Mouse (Mus musculus): ENCODE measurements around the gene Rasgrf2. TPM values are rescaled to one million over a fixed set of nuclear protein-coding genes. Genes with fewer than 3 reads are reported as not detected.

The Rasgrf2 gene
- polyA plus RNA-seq, 1 experiment from 2014 or later: not detected

- Histone ChIP-seq H3K27ac (ENCODE audit: low read depth) (no peak overlapping the region), H3K9ac (no peak overlapping the region), H3K4me3 (ENCODE audit: low read depth, low read length) (no peak overlapping the region), H3K4me1 (ENCODE audit: insufficient read depth) (no peaks in the 10 kb centered on the region), H3K36me3 (ENCODE audit: insufficient read depth) (no peaks in the 10 kb centered on the region), H3K27me3 (ENCODE audit: insufficient read depth, low read length) (no peaks in the 10 kb centered on the region), H3K9me3 (ENCODE audit: low read depth, low read length) (no peaks in the 10 kb centered on the region), H3K4me2 (no peak overlapping the region)
- TF ChIP-seq CTCF (IDR thresholded peaks at IDR 0.05; ENCODE audit: low read depth): no peak
- DNase-seq (no peak), ATAC-seq (ENCODE audit: insufficient read depth) (no peak)
- WGBS: 82% methylated on average over 10 of the region's 10 CpGs
These were observed 109.3 kb downstream of the Rasgrf2 start for GRCm38 (mm10) chr13:92022202-92022601.

- no peak overlapping the region for H3K4me2 ChIP-seq
- 88% methylated on average over 3 of the region's 3 CpGs for WGBS
- no peaks in the 10 kb centered on the region for H3K9me3 ChIP-seq (ENCODE audit: low read depth, low read length)
- H3K9ac ChIP-seq: no peak overlapping the region
- H3K36me3 ChIP-seq (ENCODE audit: insufficient read depth): no peaks in the 10 kb centered on the region
- ATAC-seq (ENCODE audit: insufficient read depth) (no peak), DNase-seq (no peak)
- no peaks in the 10 kb centered on the region for H3K4me1 ChIP-seq (ENCODE audit: insufficient read depth)
- no peak overlapping the region for H3K4me3 ChIP-seq (ENCODE audit: low read depth, low read length)
- H3K27ac ChIP-seq (ENCODE audit: low read depth): no peak overlapping the region
- no peak for TF ChIP-seq CTCF (IDR thresholded peaks at IDR 0.05; ENCODE audit: low read depth)
- no peaks in the 10 kb centered on the region for H3K27me3 ChIP-seq (ENCODE audit: insufficient read depth, low read length)
These were observed 134.5 kb downstream of the Rasgrf2 start for GRCm38 (mm10) chr13:91996929-91997328.

DNA sequence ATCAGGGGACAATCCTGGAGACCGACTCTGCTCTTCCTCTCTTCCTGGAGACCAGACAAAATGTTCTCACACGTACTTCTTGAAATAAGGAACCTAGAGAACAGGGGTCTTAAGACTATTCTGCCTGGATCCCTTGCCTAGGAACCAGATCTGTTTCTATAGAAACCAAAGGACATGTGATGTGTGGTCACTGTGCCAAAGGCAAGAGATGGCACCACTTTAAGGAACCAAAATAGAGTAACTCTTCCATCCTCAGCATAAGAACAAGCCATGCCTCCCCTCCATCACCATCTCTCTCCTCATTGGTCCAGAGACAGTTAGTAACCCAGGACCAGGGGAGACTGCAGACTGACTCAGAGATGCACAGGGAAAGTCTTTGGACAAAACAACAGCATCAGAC lies 140.0 kb downstream of the Rasgrf2 start:
- Histone ChIP-seq H3K4me3 (ENCODE audit: low read depth, low read length) (no peak overlapping the region), H3K9me3 (ENCODE audit: low read depth, low read length) (no peaks in the 10 kb centered on the region), H3K4me1 (ENCODE audit: insufficient read depth) (no peaks in the 10 kb centered on the region), H3K9ac (no peak overlapping the region), H3K27ac (ENCODE audit: low read depth) (no peak overlapping the region), H3K4me2 (no peak overlapping the region), H3K36me3 (ENCODE audit: insufficient read depth) (no peaks in the 10 kb centered on the region), H3K27me3 (ENCODE audit: insufficient read depth, low read length) (no peaks in the 10 kb centered on the region)
- WGBS: 85% methylated on average over 2 of the region's 2 CpGs
- ATAC-seq (ENCODE audit: insufficient read depth) (no peak), DNase-seq (no peak)
- no peak for TF ChIP-seq CTCF (IDR thresholded peaks at IDR 0.05; ENCODE audit: low read depth)

DNA sequence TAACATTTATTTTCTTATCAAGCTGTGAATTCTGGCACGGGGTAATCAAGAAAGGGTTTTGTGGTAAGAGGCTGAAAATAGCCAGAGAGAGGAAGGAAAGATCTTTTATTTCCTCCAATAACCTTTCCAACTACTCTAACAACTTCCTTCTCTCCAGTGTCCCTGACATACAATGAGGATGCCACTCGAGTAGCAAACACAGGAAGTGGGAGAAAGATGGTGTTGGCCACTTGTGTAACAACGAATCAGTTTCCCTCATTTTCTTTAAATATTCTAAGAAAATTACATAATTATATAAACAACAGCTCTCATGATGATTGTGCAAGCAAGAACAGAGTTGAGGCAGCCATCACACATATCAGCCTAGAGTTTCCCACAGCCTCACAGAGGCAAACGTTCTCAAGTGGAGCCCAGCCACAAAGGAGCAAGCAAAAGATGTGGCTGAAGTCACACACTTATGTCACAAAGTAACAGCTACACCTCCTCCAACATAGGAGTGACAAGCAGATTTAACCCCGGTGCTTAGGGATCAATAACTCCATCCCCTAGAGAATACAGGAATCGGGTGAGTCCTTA lies 140.7 kb downstream of the Rasgrf2 start:
- TF ChIP-seq CTCF (IDR thresholded peaks at IDR 0.05; ENCODE audit: low read depth): no peak
- 42% methylated on average over 6 of the region's 6 CpGs for WGBS
- Histone ChIP-seq H3K9ac (no peak overlapping the region), H3K4me2 (no peak overlapping the region), H3K36me3 (ENCODE audit: insufficient read depth) (no peaks in the 10 kb centered on the region), H3K27ac (ENCODE audit: low read depth) (no peak overlapping the region), H3K4me3 (ENCODE audit: low read depth, low read length) (no peak overlapping the region), H3K9me3 (ENCODE audit: low read depth, low read length) (no peaks in the 10 kb centered on the region), H3K4me1 (ENCODE audit: insufficient read depth) (no peaks in the 10 kb centered on the region), H3K27me3 (ENCODE audit: insufficient read depth, low read length) (no peaks in the 10 kb centered on the region)
- no peak for DNase-seq
- no peak for ATAC-seq (ENCODE audit: insufficient read depth)

GRCm38 (mm10) chr13:91988378-91988777 lies 143.1 kb downstream of the Rasgrf2 start:
- Histone ChIP-seq H3K9ac (no peak overlapping the region), H3K4me2 (no peak overlapping the region), H3K27ac (ENCODE audit: low read depth) (no peak overlapping the region), H3K4me3 (ENCODE audit: low read depth, low read length) (no peak overlapping the region), H3K36me3 (ENCODE audit: insufficient read depth) (no peaks in the 10 kb centered on the region), H3K4me1 (ENCODE audit: insufficient read depth) (no peaks in the 10 kb centered on the region), H3K27me3 (ENCODE audit: insufficient read depth, low read length) (no peaks in the 10 kb centered on the region), H3K9me3 (ENCODE audit: low read depth, low read length) (no peaks in the 10 kb centered on the region)
- no peak for ATAC-seq (ENCODE audit: insufficient read depth)
- no peak for TF ChIP-seq CTCF (IDR thresholded peaks at IDR 0.05; ENCODE audit: low read depth)
- no peak for DNase-seq
- 73% methylated on average over 7 of the region's 7 CpGs for WGBS

DNA sequence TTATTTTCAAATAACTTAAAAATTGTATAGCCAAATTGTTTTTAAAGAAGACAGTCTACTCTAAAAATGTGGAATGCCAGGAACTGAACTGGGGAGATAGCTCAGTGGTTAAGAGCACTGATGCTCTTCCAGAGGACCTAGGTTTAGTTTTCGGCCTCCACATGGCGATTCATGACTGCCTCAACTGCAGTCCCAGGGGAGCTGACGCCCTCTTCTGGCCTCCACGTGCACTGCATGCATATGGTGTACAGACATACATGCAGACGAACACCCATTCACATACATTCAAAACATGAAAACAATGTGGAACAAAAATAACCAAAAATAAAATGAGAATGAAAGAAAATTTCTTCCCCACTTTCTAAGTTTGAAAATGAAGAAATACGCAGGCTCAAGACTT lies 144.5 kb downstream of the Rasgrf2 start:
- Histone ChIP-seq H3K4me1 (ENCODE audit: insufficient read depth) (no peaks in the 10 kb centered on the region), H3K9me3 (ENCODE audit: low read depth, low read length) (no peaks in the 10 kb centered on the region), H3K9ac (no peak overlapping the region), H3K36me3 (ENCODE audit: insufficient read depth) (no peaks in the 10 kb centered on the region), H3K27me3 (ENCODE audit: insufficient read depth, low read length) (no peaks in the 10 kb centered on the region), H3K4me3 (ENCODE audit: low read depth, low read length) (no peak overlapping the region), H3K4me2 (no peak overlapping the region), H3K27ac (ENCODE audit: low read depth) (no peak overlapping the region)
- ATAC-seq (ENCODE audit: insufficient read depth): no peak
- 86% methylated on average over 6 of the region's 6 CpGs for WGBS
- DNase-seq: no peak
- TF ChIP-seq CTCF (IDR thresholded peaks at IDR 0.05; ENCODE audit: low read depth): peak; percentile 10; the same call in 1 of the 2 replicates

- TF ChIP-seq CTCF (IDR thresholded peaks at IDR 0.05; ENCODE audit: low read depth): no peak
- no peaks in the 10 kb centered on the region for H3K27me3 ChIP-seq (ENCODE audit: insufficient read depth, low read length)
- H3K27ac ChIP-seq (ENCODE audit: low read depth): no peak overlapping the region
- DNase-seq (no peak), ATAC-seq (ENCODE audit: insufficient read depth) (no peak)
- no peaks in the 10 kb centered on the region for H3K36me3 ChIP-seq (ENCODE audit: insufficient read depth)
- H3K4me2 ChIP-seq: no peak overlapping the region
- no peak overlapping the region for H3K4me3 ChIP-seq (ENCODE audit: low read depth, low read length)
- no peak overlapping the region for H3K9ac ChIP-seq
- H3K4me1 ChIP-seq (ENCODE audit: insufficient read depth): no peaks in the 10 kb centered on the region
- WGBS: 51% methylated on average over 7 of the region's 7 CpGs
- H3K9me3 ChIP-seq (ENCODE audit: low read depth, low read length): no peaks in the 10 kb centered on the region
These were observed 145.4 kb downstream of the Rasgrf2 start for GRCm38 (mm10) chr13:91985915-91986589.
